Comparison of ENCODE assay signal across 20 mouse cellular contexts in the genomic region with DNA sequence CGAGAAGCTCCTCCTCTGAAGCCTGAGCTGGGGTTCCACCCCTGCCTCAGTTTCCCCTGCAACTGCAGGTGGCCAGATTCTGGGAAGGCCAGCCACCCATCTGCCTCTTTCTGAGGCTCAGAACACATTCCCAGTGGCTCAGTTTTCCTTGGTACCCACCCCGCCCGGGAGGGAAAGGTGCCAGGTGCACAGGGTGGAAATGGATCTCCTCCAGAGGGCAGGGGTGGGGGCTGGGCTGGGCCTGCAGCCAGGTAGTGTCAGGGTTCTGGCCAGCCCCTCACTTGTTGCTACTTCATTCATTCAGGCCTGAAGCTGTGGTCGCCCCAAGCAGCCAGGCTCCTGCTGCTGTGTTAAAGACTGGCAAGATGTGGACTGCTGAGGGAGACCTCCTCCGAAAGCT. TPM values are rescaled to one million over a fixed set of nuclear protein-coding genes. Genes with fewer than 3 reads are reported as not detected.
DNase-seq lines count a peak whose midpoint lies in the region; ATAC-seq and TF ChIP-seq lines count a peak whose summit lies in the region.
"Had no signal": no experiment of that assay in that cellular context is flagged by ENCODE, and none has a peak within 500 bp of the region (broad histone marks: within the 10 kb centered on the region; RNA-seq: fewer than 3 reads in every experiment).

No protein-coding gene starts in this region.

- TF ChIP-seq CTCF in small intestine, adult 2 months (IDR thresholded peaks at IDR 0.05; ENCODE audit: extremely low read depth, insufficient read length, insufficient replicate concordance, low read depth, low read length): no peak

- peak; percentile 63 to 73 for DNase-seq in cerebellum, postnatal 14 days
- peak; percentile 55 for DNase-seq in left cerebral cortex, postnatal 4 days
- no peak for DNase-seq in left cerebral cortex, adult 11 months (ENCODE audit: low spot score)
- no peak for DNase-seq in kidney, postnatal 4 days
- DNase-seq: adrenal gland, adult 2 months; adrenal gland, postnatal 10 days; adrenal gland, postnatal 25 days; cerebellum, adult 11-12 months; cerebellum, adult 2 months; cerebellum, adult 9-10 months; forebrain, postnatal 0 days had no signal

- H3K4me1 ChIP-seq in small intestine, adult 2 months (ENCODE audit: control insufficient read depth, insufficient read depth, insufficient read length, low read length): peaks cover 67% of the 10 kb centered on the region

- H3K27ac ChIP-seq in small intestine, adult 2 months (ENCODE audit: insufficient read depth, low read depth, low read length): no peak overlapping the region
- H3K27ac ChIP-seq: forebrain, embryonic 13.5 days had no signal

- WGBS in small intestine, adult 2 months: 56% methylated on average over 5 of the region's 5 CpGs

- ATAC-seq in cerebellum, adult (ENCODE audit: insufficient number of reproducible peaks, low FRiP score, low TSS enrichment): no peak
- ATAC-seq: forebrain, postnatal 0 days had no signal

- intact Hi-C loops in left cerebral cortex, postnatal 4 days (cut with DNase I): no loop called here

- H3K4me3 ChIP-seq in small intestine, adult 2 months (ENCODE audit: low read depth, low read length): peak overlapping the region; percentile 81; the same call in 1 of the 2 replicates
- H3K4me3 ChIP-seq: embryonic facial prominence, embryonic 13.5 days; forebrain, embryonic 13.5 days; forebrain, embryonic 15.5 days had no signal

- H3K27me3 ChIP-seq in small intestine, adult 2 months (ENCODE audit: control insufficient read depth, insufficient read depth, low read length): no peaks in the 10 kb centered on the region
- H3K27me3 ChIP-seq: embryonic facial prominence, embryonic 13.5 days; forebrain, embryonic 13.5 days; forebrain, embryonic 15.5 days had no signal

- H3K36me3 ChIP-seq in small intestine, adult 2 months (ENCODE audit: control insufficient read depth, insufficient read depth, low read length): peaks cover 33% of the 10 kb centered on the region
- H3K36me3 ChIP-seq: embryonic facial prominence, embryonic 13.5 days; forebrain, embryonic 15.5 days had no signal

- no peak for TF ChIP-seq POLR2A in small intestine, adult 2 months (IDR thresholded peaks at IDR 0.05; ENCODE audit: low read depth, low read length)

RNA-seq across cellular contexts. Expression of a gene that starts 3.3 kb away (rescaled TPM):
- total RNA-seq in left cerebral cortex, postnatal 4 days (2021): not detected
- 16.5 and 51.5 TPM in 2 replicates for polyA plus RNA-seq in small intestine, adult 2 months (2012; rRNA removed)
- total RNA-seq: adrenal gland, adult 2 months; adrenal gland, postnatal 10 days; adrenal gland, postnatal 25 days; adrenal gland, postnatal 4 days; forebrain, postnatal 0 days; MEL had no signal
- polyA plus RNA-seq: adrenal gland, adult 2 months; C2C12; forebrain, embryonic 11.5 days had no signal

Comparison
In these comparisons a context has a peak if more than half of its experiments do, and no peak if none do; other contexts are left out.
1. DNase-seq: peak in cerebellum, postnatal 14 days (2 of 2) and left cerebral cortex, postnatal 4 days (single experiment); none in left cerebral cortex, adult 11 months (single experiment) and kidney, postnatal 4 days (0 of 2).